Mouse (Mus musculus): ENCODE measurements around the gene Myrf. TPM values are rescaled to one million over a fixed set of nuclear protein-coding genes. Genes with fewer than 3 reads are reported as not detected.

Myrf gene
- total RNA-seq, 4 experiments from 2014 or later: 4.1 to 8.0 (median 7.2) TPM

DNA sequence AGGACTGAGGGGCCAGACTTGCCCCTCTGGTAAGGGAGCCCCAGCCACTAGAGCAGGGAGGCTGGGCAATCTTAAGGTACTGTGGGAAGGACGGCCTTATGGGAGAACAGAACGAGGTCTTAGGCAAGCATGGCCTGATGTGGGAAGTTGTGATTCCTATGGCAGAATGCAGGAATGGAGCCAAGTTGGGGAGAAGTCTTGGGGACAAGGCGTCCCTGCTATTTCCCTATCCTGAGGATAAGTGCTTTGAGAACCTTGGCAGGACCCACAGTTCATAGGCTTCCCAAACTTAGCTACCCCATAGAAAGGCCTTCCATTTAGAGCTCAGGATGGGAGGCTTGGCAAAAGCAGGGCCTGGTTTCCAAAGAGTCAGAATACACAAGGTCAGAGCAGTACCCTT lies 31.7 kb downstream of the Myrf start:
- peak; percentile 55 for DNase-seq (ENCODE audit: low spot score)

DNA sequence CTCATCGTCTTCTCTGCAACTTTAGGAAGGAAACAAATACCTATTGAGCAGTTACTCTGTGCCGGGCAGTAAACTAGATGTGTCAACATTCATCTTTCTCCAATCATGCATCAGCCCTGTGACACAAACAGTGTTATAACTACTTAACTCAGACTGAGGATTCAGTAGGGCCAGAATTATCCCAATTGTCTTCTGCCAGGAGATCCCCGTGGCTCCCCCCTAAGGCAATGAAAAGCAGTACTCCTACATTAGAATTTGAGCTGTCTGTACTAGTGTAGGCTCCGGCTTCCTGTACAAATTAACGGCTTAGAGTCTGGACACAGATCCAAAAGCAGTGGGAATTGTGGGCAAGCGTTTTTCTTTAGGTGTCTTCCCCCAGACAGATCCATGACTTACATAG lies 35.5 kb downstream of the Myrf start:
- no peak for DNase-seq (ENCODE audit: low spot score)

DNA sequence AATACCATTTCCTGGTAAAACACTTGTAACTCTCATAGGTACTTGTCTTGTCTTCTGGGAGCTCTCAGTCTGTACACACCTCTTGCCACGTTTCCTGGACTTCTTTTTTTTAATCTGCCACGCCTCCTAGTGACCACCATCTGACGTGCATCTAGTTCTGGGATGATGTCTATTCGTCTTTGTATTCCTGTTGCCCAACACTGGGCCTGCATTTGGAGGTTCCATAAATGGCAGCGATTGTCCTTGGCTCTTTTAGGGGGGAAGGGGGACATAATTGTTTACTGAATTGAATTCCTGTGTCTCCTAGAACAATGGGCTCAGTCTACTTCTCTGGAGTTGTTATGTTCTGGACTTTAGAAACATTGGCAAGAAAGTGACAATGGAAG lies 35.9 kb downstream of the Myrf start:
- DNase-seq (ENCODE audit: low spot score): peak; percentile 57

DNA sequence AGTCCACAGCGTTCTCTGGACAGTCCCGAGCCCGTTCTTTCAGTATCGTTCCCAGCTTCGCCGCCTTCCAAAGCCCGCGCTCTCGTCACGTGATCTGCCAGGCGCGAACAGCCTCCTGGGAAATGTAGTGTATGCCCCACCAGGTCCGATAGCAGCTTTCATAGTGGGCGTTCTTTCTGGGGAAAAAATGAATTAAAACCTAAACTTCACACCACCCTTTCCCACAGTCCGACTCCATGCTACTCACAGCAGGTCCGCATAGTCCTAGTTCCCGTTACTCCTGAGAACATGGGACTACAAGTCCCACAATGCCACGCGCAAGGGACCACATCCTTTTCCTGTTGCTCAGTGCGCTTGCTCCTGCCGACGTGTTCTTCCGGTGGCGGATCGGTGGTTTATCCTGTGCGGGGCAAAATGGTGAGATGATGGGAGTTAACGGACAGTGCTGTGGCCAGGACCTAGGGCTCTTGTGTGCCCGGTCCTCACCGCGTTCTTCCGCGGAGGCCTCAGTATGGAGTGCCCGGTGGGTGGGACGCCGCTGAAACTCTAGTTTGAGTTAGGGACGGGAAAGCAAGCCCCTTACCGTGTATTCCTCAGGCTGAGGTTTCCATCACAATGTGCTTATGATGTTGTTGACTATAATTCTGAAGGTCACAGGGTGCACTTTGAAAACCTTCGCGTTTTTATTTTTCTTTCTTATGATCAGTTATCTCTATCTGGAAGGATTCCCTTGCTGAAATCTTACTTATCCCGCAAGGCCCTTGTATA lies 36.5 kb downstream of the Myrf start, which contains the start of the genes Tmem258 and Fen1:
TSS of gene Tmem258 (plus strand) at position 167 of the 768 bp plus-strand sequence.
TSS of gene Fen1 (minus strand) at position 322 of the 768 bp plus-strand sequence.
- DNase-seq (ENCODE audit: low spot score): peak; percentile 92

DNA sequence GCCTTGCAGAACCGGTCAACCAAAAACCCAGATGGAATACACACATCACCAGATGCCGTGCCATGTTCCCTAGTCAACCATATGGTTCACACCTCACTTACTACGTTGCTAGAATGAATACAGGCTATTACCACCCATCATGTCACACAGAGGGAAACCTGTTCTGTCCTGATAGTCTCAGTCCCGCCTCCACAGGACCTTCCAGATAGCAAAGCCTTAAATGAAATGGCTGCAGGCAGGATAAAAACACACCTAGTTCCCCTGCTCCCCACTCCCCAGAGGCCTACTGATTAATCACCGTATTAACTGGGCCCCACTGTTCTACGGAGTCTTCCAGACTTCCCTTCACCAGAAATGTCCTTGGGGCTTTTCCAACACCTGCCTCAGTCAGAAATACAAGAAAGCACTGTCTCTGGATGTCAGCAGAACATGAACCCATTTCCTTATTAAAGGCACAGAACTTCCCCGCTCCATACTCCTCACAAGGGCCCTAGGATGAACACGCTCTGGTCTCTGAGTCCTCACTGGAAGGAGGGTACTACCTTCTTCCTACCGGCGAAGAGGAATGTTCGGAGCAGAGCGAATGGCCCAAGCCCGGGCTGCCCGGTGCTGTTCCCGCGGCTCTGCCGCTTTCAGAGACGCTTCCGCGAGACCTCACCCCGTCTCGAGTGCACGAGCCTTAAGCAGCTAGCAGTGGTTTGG lies 37.3 kb downstream of the Myrf start:
- DNase-seq (ENCODE audit: low spot score): no peak

DNA sequence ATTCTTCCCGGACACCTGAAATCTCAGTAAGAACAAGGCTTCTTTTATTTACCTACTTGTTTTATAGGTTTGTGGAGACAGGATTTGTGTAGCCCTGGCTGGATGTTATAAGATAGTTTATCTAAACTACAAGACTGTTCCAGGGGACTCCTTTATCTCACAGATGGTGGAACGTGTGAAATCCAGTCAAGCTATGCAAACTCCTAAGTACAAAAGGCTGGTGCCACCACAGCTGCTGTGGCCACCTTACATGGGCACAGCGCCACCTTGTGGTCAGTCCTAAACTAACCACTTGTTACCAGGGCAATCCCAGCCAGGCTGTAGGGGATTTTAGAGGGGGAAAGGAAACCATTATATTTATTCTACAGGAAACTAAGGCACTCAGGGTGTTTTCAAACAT lies 41.8 kb downstream of the Myrf start:
- DNase-seq (ENCODE audit: low spot score): peak; percentile 75

DNA sequence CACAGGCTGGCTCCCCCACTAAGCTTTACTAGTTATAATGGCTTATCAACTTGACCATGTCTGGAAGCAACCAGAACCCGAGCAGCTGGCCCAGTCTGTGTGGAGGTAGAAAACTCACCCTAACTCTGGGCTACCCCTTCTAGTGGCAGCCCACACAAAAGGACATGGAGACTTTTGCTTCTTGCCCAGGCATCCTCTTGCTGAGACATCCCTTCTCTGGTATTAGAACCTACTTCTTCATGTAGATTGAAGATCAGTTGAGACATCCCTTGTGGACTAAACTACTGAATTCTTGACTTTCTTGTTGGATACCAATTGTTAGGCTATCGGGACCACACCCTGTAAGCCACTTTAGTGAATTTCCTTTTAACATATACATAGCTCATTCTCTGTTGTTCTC lies 42.3 kb downstream of the Myrf start:
- no peak for DNase-seq (ENCODE audit: low spot score)

DNA sequence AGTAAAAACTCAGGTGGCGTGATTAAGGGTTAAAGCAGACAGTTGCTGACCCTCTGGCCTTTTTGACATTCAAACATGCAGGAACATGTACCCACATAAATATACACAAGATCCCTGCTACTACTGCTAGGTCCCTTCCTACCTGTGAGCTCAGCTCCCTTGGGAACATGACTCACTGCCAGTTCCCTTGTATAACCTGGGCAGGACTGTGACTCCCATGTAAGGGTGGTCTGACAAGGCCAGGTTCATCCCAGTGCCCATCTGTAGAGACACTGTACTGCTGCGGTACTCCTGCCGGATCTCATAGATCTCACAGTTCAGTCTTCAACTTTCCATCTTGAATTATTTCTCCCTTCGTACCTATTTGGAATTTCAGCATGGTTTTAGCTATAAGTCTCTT lies 43.4 kb downstream of the Myrf start:
- DNase-seq (ENCODE audit: low spot score): no peak

DNA sequence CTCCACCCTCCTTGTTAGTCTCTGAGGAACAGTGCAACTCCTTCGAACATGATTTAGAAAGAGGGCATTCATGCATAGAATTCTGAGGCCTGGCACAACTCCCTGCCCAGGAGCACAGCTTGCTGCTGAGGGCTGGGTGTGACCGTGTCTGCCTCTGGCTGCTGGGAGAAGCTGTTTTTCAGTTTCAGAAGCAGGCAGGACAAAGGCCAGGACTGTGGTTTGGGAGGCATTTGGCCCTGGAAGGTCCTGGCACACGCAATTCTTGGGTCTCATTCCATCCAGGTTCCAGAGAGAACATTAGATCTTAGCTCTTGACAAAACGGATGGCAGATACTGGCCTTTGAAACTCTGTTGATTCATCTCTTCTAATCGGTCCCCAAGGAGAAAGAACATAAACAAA lies 45.3 kb downstream of the Myrf start:
- DNase-seq (ENCODE audit: low spot score): no peak

DNA sequence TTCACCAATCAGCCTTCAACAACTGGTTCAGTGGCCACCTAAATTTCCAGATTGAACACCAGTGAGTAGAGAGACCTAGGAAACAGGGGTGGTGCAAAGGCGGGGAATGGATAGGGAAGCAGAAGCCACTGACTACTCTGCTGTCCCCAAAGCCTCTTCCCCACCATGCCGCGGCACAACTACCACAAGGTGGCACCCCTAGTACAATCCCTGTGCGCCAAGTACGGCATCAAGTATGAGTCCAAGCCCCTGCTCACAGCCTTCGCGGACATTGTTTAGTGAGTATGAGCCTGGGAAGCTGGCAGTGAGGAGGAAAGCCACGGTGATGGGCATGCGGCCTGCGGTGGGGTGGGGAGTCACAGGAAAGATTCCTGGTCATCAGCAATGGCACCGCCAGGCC lies 46.2 kb downstream of the Myrf start:
- no peak for DNase-seq (ENCODE audit: low spot score)

DNA sequence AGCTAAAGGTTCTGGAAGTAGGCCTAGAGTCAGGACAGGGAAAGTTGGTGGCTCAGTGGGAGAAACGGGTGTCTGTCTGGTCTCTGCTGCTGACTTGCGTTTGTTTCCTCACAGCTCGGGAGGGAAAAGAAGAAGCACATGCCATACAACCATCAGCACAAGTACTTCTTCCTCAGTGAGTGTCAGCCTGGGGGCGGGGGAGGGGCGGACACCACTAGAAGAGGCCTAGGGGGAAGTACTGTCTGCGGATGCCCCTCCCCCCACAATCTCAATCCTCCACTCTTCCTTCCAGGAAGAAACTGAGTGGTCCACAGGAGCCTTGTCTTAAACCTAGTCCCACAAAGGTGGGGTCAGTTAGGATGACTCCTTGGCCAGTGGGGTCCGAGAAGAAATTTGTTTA lies 49.2 kb downstream of the Myrf start:
- no peak for DNase-seq (ENCODE audit: low spot score)

DNA sequence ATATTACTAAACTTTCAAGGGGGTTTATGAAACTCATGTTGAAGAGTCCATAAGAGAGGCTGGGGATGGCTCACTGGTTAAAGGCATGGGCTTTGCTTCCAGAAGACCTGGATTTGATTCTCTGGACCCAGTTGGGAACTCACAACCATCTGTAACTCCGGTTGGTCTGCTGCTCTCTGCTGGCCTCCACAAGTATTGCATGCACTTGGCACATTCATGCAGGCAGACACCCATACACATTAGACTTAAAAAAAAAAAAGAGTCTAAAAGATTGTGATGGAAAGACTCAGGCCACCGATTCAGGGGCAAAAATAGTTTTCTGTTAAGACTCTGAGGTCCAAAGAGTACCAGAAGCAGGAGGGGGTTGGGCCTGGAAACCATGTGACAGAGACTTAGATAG lies 49.8 kb downstream of the Myrf start:
- peak; percentile 62 for DNase-seq (ENCODE audit: low spot score)

DNA sequence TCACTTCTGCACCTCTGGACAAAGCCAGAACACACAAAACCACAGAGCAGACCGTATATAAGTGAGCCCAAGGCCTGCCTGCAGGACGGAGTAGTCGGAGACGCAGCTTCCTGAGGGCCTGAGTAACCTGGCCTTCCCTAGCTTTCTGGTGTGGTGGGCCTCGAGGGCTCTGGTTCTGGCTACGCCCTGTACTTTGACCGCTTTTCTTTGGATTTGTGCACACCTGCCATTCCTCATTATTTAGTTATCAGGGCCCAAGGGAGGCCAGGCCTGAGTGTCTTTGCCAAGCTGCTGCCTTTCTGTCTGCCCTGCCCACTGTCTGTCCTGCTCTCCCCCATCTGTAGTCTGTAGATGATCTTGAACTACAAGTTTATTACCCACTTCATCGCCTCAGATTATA lies 50.6 kb downstream of the Myrf start:
- DNase-seq (ENCODE audit: low spot score): no peak

DNA sequence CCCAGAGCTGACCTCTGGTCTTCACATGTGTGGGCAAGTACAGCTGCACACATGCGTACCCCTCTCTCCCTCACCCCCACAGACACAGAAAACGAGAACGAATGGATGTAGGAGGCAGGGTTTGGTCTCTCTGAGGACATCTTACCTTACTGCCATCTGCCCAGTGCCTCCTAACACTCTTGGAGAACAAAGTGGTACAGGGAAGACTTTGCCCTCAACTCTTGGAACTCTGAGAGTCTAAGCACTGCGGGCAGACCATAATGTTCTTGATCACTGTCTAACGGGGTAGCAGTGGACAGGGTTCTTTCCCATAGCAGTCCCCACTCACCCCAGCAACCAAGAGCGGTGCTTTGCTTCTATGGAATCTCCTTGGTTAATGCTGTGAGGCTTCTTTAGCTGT lies 51.5 kb downstream of the Myrf start:
- no peak for DNase-seq (ENCODE audit: low spot score)

DNA sequence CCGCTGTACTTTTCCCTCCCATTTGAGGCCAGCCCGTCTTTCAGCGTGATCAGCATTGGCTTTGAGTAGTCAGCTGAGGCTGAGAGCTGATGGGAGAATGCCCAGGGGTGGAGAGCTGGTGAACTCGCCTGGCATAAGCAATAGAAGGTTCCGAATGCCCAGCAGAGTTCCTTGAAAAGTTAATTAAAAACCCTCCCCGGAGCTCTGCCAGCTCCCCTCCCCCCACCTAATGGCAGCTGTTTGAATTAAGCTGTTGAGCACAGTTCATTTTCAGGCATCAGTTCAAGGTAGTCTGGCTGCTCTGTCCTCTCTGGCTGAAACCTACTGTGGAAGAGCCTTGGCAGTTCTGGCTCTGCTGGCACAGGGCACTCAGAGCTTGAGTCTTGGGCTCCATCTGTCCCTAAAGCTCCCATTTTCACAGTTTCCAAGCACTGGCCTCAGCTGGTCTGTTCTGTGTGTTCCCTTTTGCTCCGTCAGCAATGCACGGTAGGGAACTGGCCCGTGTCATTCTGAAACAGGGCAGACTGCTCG lies 52.2 kb downstream of the Myrf start:
- DNase-seq (ENCODE audit: low spot score): no peak

DNA sequence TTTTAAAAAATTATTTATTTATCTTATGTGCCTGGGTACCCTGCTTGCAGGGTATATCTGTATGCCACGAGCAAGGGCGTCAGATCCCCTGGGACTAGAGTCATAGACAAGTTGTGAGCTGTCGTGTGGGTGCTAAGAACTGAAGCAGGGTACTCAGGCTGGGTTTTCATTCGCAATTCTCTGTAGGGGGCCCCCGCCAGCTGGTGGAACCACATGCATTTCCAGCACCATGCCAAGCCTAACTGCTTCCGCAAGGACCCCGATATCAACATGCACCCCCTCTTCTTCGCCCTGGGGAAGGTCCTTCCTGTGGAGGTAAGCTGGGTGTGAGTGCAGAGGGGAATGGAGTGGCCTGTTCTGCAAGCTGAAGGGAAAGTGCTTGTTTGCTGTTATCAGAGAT lies 54.0 kb downstream of the Myrf start:
- DNase-seq (ENCODE audit: low spot score): no peak

DNA sequence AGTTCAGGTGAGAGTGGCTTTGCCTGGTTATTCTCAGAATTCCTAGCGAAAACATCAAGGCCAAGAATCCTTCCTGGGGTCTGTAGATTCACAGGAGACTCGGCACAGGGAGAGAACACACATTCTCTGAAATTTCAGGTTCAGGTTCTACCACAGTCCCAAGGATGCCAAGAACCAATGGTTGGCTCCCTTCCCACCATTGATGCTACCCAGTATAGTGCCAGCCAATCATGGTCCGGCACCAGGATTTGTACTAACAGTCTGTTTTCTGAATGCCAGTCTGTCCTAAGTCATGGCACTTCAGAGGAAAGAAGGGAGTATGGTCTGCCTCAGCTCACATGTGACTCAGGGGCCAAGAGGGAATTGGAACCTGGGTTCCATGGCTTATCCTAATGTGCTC lies 54.7 kb downstream of the Myrf start:
- no peak for DNase-seq (ENCODE audit: low spot score)

DNA sequence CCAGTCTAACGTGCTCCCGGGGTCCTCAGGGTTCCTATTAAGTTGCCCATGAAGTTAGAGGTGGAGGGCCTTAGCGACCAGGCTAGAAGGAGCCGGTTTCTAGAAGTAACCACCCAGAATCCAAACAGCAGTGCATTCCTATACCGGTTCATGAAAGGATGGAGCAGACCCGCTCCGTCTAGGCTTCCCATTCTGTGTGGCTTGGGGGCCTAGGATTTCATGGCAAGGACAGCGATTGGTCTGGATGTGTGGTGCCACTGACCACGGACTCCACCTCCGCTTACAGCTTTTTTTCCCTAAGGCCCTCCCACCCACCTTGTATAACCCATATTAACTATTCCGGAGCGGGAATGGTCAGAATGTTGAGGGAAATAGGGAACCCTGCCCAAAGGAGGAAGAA lies 56.5 kb downstream of the Myrf start:
- DNase-seq (ENCODE audit: low spot score): no peak

DNA sequence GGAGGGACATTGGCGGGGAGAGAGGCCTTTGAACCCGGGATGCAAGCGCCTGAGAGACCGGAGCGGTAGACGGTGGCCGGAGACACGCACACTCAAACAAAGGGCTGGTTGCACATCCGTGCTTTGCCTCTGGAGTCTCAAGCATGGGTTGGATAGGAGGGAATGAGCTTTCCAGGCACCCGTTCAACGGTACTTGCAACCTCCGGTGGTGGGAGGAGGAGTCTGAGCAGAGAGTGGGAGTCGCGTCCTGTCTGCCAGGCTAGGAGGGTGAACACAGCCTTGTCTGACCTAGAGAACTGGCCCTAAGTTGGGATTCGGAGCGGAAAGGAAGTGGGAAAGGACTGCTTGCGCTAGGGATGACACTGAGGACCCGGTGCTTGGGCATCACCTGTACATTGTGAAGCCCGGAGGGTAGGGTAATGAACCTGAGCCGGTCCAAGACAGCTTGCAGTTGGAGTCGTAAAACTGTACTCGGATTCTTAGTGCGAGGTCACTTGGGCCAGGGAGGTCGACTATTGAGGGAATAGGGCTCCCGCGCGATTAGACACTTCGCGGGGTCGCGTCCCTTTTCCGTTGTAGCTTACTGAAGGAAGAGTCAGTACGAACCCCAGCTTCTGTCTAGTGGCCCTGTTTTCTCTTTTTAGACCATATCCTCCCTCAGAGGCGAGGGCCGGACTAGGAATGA lies 57.1 kb downstream of the Myrf start:
- peak; percentile 77 for DNase-seq (ENCODE audit: low spot score)

DNA sequence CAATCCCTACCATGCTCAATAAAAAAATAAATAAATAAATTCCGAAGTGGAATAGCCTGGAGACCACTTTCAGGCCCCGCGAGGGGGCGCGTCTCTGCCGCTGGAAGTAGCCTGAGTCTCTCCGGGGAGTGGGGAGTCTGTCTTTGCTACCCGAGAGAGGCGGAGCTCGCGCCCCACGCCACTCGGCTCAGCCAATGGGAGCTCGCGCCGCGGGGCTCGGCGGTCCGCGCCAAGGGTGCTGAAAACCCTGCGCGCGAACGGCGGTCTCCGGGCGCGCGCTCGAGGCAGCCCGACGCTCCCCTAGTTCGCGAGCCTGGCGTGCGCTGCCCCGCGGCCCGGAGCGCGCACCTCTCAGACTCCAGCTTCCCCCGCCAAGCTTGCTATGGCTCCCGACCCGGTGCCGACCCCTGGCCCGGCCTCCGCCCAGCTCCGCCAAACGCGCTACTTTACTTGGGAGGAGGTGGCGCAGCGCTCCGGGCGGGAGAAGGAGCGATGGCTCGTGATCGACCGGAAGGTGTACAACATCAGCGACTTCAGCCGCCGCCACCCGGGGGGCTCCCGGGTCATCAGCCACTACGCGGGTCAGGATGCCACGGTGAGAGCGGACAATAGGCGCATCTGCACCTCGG lies 57.8 kb downstream of the Myrf start, which contains the start of gene Fads1:
TSS of gene Fads1 (plus strand) at position 219 of the 629 bp plus-strand sequence.
- DNase-seq (ENCODE audit: low spot score): peak; percentile 89

DNA sequence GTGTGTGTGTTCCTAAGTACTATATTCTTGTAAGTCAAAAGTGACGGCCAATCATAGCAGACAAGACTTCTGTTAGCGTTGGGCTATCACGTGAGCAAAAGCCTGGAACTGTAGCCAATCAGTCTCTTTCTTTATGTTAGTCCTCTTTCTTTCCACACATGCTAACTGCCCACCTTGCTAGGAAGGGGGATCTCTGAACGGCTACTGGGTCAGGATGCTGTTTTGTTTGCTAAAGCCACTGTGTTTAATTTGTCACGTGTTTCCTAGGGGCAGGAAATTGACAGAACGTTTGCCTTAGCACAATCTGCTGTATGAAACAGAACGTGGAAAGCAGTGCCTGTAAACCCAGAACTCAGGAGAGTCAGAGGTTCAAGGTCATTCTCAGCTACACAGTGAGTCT lies 58.4 kb downstream of the Myrf start:
- DNase-seq (ENCODE audit: low spot score): no peak

DNA sequence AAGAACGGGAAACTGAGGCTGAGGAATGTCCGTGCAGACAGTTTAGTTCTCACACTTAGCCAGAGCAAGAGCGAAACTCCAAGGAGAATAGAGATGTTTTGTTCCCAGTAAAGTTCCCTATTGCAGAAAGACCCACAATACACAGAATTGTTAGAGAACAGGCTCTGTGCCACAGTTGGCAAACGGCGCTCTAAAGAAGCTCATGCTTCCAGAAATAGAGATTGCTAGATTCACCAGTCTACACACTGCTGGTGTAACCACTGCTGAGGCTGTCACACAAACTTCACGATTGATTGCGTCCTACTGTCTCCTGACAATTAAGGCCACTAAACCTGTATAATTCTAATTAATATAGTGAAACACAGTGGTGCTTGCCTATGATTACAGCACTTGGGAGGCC lies 59.3 kb downstream of the Myrf start:
- no peak for DNase-seq (ENCODE audit: low spot score)
